Mouse (Mus musculus): ENCODE measurements around the gene Rab34.

DNA sequence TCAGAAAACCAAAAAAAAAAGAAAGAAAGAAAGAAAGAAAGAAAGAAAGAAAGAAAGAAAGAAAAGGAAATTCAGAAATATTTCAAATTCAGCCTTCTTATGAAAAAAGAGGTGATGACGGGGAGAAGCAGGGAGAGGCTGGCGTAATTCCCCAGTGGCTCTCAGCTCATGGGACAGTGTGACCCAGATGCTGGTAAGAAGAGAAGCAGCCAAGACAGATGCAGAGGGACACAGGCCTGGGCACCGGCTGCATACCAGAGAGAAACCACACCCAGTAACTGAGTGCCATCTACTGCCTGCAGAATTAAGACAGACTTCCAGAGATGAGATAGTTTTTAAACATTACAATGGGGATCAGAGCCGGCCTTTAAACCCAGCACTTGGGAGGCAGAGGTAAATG, 35.4 kb downstream of the Rab34 start:
- no peak for TF ChIP-seq CTCF (IDR thresholded peaks at IDR 0.05; ENCODE audit: borderline replicate concordance, insufficient read depth, low read length)
- TF ChIP-seq POLR2A (IDR thresholded peaks at IDR 0.05; ENCODE audit: low read depth, low read length): no peak

Measured in embryonic fibroblast, embryonic 13.5 days (primary cell).